Mouse (Mus musculus) stomach, postnatal 0 days (tissue): ENCODE measurements around the gene Gm10337. TPM values are rescaled to one million over a fixed set of nuclear protein-coding genes. Genes with fewer than 3 reads are reported as not detected.

ENCODE experiments used
- ATAC-seq: fragments of 200-750 bp; cut with Nextera tagmentation; 2 replicates; pipeline ENCODE4 v1.8.0; 2017; ENCODE audit not compliant: low FRiP score, low TSS enrichment
- DNase-seq: peaks from one replicate; pipeline ENCODE4 v3.0.0-alpha.2; 2016; ENCODE audit warnings: low spot score
- H3K27ac ChIP-seq: fragments of 300-500 bp; sonication (generic); replicated peaks from 2 replicates; pipeline ENCODE4 v1.5.1; 2014; ENCODE audit warnings: mild to moderate bottlenecking, control low read depth
- H3K27me3 ChIP-seq: fragments of 300-500 bp; sonication (generic); 2 replicates; pipeline ENCODE4 v1.6.1; 2014; ENCODE audit warnings: low read length; ENCODE audit not compliant: control insufficient read depth, insufficient read depth
- H3K36me3 ChIP-seq: fragments of 300-500 bp; sonication (generic); 2 replicates; pipeline ENCODE4 v1.6.1; 2014; ENCODE audit warnings: low read length, mixed read lengths; ENCODE audit not compliant: control insufficient read depth, insufficient read depth
- H3K4me1 ChIP-seq: fragments of 300-500 bp; sonication (generic); replicated peaks from 2 replicates; pipeline ENCODE4 v1.6.1; 2014; ENCODE audit warnings: antibody characterized with exemption; ENCODE audit not compliant: control insufficient read depth, insufficient read depth
- H3K4me2 ChIP-seq: fragments of 300-500 bp; sonication (generic); replicated peaks from 2 replicates; pipeline ENCODE4 v1.6.1; 2014; ENCODE audit warnings: low read depth, mild to moderate bottlenecking, control low read depth, moderate library complexity
- H3K4me3 ChIP-seq: fragments of 300-500 bp; sonication (generic); 2 replicates; pipeline ENCODE4 v1.5.1; 2014; ENCODE audit warnings: low read depth, low read length, control low read depth
- H3K9ac ChIP-seq: fragments of 300-500 bp; sonication (generic); 2 replicates; pipeline ENCODE4 v1.6.1; 2014; ENCODE audit warnings: mild to moderate bottlenecking, low read length, control low read depth, mixed read lengths
- H3K9me3 ChIP-seq: fragments of 300-500 bp; sonication (generic); 2 replicates; pipeline ENCODE4 v1.6.1; 2016; ENCODE audit warnings: low read length; ENCODE audit not compliant: control insufficient read depth
- CTCF ChIP-seq: IDR thresholded peaks from 2 replicates; pipeline ENCODE4 v1.5.1; 2016; ENCODE audit warnings: antibody characterized with exemption, low read depth, mild to moderate bottlenecking, moderate library complexity
- EP300 ChIP-seq: optimal IDR thresholded peaks from 2 replicates; pipeline ENCODE3; 2016; ENCODE audit warnings: antibody characterized with exemption
- WGBS: fragments of 180-500 bp; shearing (Covaris S2); extraction: QIAGEN DNeasy Blood & Tissue Kit; methylation state at CpG from one replicate; pipeline ENCODE4 v1.1.7; 2014; 5-methylcytosine and 5-hydroxymethylcytosine counted together
- polyA plus RNA-seq: library from polyadenylated mRNA; unstranded; fragments of >200 nt; fragmentation: Nextera tagmentation; extraction: Ambion mirVana; gene quantifications from 2 replicates; pipeline ENCODE4 v1.2.1, GENCODE M21; 2015

The Gm10337 gene
- polyA plus RNA-seq, 1 experiment from 2014 or later, result not detected

DNA sequence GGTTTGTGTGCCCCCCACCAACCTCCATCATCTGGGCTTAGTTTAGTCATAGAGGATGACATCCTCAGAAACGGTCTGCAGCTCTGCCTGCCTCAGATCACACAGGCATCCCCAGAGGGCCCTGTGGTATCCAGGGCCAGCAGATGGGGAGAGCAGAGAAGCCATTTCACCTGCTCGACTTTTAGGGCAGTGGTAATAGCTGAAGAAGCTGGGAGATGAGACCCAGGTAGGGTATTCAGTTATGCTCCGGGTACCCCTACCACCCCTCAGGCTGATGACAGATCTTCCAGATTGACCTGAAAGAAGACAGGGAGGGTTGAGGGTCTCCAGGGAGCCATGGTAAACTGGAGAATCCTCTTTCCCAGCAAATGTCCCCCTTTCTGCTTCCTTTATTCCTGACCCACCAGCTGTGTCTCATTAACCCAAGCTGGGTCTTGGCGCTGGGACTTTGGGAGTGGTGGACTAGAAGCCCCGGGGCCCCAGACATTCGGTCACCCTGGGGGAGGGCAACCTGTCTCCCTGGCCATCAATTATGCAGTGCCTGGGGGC is 7.8 kb downstream of the Gm10337 start:
- H3K27me3 ChIP-seq, result no peaks in the 10 kb centered on the region
- no peaks in the 10 kb centered on the region for H3K9me3 ChIP-seq
- ATAC-seq (no peak), DNase-seq (no peak)
- H3K4me3 ChIP-seq, result no peak overlapping the region
- WGBS, result 15% methylated on average over 6 of the region's 6 CpGs
- H3K36me3 ChIP-seq, result no peaks in the 10 kb centered on the region
- H3K9ac ChIP-seq, result no peak overlapping the region
- H3K27ac ChIP-seq, result peak overlapping the region; percentile 67; the same call in 1 of the 2 replicates
- H3K4me1 ChIP-seq, result no peaks in the 10 kb centered on the region
- TF ChIP-seq EP300 (no peak), CTCF (no peak)
- H3K4me2 ChIP-seq, result peak overlapping the region; percentile 96

DNA sequence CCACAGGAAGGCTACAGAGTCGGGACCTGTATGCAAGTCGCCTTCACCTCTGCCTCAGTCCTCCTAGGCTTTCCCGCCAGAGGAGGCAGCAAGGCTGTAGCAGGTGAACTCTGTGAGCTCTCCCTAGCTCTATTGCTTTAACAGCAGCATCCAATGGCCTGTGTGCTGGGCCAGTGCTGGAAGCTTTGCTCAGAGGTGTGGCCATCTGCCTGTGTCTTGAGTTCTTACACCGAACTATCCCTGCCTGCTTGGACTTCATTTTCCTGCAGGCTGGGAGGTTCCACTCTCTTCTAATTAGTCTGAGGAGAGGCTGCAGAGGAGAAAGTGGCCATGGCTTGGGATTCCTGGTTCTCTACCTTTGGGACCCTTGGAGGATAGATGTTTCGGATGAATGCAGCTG is 8.5 kb downstream of the Gm10337 start:
- Histone ChIP-seq H3K9me3 (no peaks in the 10 kb centered on the region), H3K4me2 (no peak overlapping the region), H3K36me3 (no peaks in the 10 kb centered on the region), H3K27ac (no peak overlapping the region; the same call in 1 of the 2 replicates), H3K9ac (no peak overlapping the region), H3K4me3 (no peak overlapping the region), H3K4me1 (no peaks in the 10 kb centered on the region), H3K27me3 (no peaks in the 10 kb centered on the region)
- ATAC-seq (no peak), DNase-seq (no peak)
- TF ChIP-seq EP300 (no peak), CTCF (no peak)
- 47% methylated on average over 5 of the region's 5 CpGs for WGBS

DNA sequence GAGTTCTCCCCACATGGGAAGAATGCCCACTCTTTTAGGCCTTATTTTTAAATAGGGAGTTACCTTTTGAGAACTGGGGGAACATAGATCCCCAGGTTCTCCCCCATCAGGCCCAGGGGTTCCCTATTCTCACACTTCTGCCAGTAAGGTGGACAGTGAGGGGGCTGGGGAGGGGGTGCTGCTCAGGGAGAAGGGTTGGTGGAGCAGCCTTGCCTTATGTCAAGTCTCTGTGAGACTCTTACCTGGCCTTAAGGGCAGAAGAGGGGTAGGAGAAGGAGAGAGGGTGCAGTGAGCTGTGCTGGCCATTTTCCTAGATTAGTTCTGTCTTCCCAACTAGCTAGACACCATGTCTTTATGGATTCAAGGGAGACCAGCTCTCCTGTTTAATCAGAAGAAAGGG is 8.9 kb downstream of the Gm10337 start:
- TF ChIP-seq CTCF (no peak), EP300 (no peak)
- no peaks in the 10 kb centered on the region for H3K36me3 ChIP-seq
- H3K4me2 ChIP-seq, result no peak overlapping the region
- no peak overlapping the region; the same call in 1 of the 2 replicates for H3K27ac ChIP-seq
- no peaks in the 10 kb centered on the region for H3K9me3 ChIP-seq
- no peaks in the 10 kb centered on the region for H3K4me1 ChIP-seq
- no peak for ATAC-seq
- H3K9ac ChIP-seq, result no peak overlapping the region
- DNase-seq, result no peak
- no peak overlapping the region for H3K4me3 ChIP-seq
- H3K27me3 ChIP-seq, result no peaks in the 10 kb centered on the region

DNA sequence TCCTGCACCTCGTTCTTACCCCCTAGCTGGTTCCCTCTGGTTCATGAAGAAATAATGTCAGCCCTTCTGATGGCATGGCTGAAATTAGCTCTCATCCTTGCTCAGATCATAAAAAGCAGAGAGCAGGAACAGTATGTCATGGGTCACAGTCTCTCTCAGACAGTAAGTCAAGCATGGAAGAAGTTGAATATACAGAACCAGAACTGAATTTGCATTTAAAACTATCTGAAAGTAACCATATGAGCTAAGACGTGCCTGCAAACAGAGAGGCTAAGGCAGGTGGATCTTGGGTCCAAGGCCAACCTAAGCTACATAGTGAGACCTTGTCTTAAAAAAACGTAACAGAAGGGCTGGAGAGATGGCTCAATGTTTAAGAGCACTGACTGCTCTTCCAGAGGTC is 9.5 kb downstream of the Gm10337 start:
- Histone ChIP-seq H3K9ac (no peak overlapping the region), H3K9me3 (no peaks in the 10 kb centered on the region), H3K27me3 (no peaks in the 10 kb centered on the region), H3K4me3 (no peak overlapping the region), H3K4me1 (no peaks in the 10 kb centered on the region), H3K4me2 (no peak overlapping the region), H3K27ac (no peak overlapping the region), H3K36me3 (no peaks in the 10 kb centered on the region)
- ATAC-seq, result no peak
- TF ChIP-seq EP300 (no peak), CTCF (no peak)
- no peak for DNase-seq
- 81% methylated on average over 3 of the region's 3 CpGs for WGBS

DNA sequence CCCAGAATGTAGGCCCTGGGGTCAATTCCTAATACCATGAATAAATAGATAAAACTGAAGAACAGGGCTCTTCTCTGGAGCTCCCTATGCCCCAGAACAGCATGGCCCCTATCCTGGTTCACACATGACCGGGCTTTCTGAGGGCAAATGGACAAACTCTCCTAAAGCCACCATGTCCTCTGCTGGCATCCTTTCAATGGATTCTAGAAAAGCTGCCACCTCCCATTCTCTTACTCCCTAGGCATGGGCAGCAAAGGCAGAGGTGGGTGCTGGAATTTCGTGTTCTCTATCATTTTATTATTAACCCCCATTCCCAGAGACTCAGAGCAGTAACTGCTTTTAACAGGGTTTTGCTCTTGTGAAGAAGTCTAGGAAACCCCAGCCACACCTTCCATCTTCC is 11.7 kb downstream of the Gm10337 start:
- TF ChIP-seq CTCF, result no peak
- TF ChIP-seq EP300, result no peak
- ATAC-seq, result no peak
- Histone ChIP-seq H3K9ac (no peak overlapping the region), H3K36me3 (no peaks in the 10 kb centered on the region), H3K27ac (no peak overlapping the region), H3K4me3 (no peak overlapping the region), H3K27me3 (no peaks in the 10 kb centered on the region), H3K4me2 (no peak overlapping the region), H3K4me1 (no peaks in the 10 kb centered on the region), H3K9me3 (no peaks in the 10 kb centered on the region)
- no peak for DNase-seq
- 91% methylated on average over 2 of the region's 2 CpGs for WGBS

DNA sequence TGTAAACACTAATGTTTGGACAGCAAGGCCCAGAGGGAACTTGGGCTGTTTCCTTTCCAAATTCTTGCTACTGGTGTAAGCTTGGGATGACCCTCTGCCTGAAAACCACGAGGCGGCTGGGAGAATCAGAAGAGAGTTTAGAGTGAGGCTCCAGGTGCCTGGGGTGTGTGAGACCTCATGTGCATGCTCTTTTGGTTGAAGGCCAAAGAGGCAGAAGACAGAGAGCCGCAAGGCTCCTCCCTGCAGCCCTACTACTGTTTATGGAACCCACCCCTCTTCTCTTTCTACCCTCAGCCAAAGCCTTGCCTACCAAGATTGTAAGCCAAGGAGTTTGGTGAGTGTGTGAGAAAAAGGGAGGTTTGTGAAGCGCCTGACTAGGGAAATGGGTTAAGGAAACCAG is 12.3 kb downstream of the Gm10337 start:
- H3K9me3 ChIP-seq, result no peaks in the 10 kb centered on the region
- 25% methylated on average over 4 of the region's 4 CpGs for WGBS
- 0 out of 2 replicates have a peak overlapping the region, but pooled peaks have one; percentile 62 for H3K9ac ChIP-seq
- ATAC-seq, result no peak
- no peaks in the 10 kb centered on the region for H3K4me1 ChIP-seq
- no peak overlapping the region for H3K27ac ChIP-seq
- DNase-seq, result no peak
- TF ChIP-seq CTCF, result no peak
- no peak for TF ChIP-seq EP300
- no peaks in the 10 kb centered on the region for H3K36me3 ChIP-seq
- H3K4me3 ChIP-seq, result peak overlapping the region; percentile 64; the same call in 1 of the 2 replicates
- peak overlapping the region; percentile 91 for H3K4me2 ChIP-seq
- no peaks in the 10 kb centered on the region for H3K27me3 ChIP-seq
